Mouse (Mus musculus) left cerebral cortex, postnatal 10 days (tissue): ENCODE measurements around the gene Gm49373. TPM values are rescaled to one million over a fixed set of nuclear protein-coding genes. Genes with fewer than 3 reads are reported as not detected.

Experiments
- DNase-seq, 2 experiments: peaks; one replicate each; pipeline ENCODE4 v3.0.0; 2021 to 2022; ENCODE audit warnings: low spot score in 2 of 2, mixed read lengths in 1 of 2; ENCODE audit errors: extremely low spot score in 1 of 2
- intact Hi-C: fragments of 180-260 bp; cut with DNase I; formaldehyde crosslinking; loops from one replicate; pipeline ENCODE4 v1.15.1; 2025
- microRNA-seq: library from miRNA; unstranded; fragments of <30 nt; microRNA quantifications from one replicate; pipeline ENCODE4 v1.2.0, GENCODE M21; 2022
- total RNA-seq, 2 experiments: library from RNA; stranded (reverse); gene quantifications; 2 replicates each; pipeline ENCODE4 v1.2.3; 2021

The Gm49373 gene
- total RNA-seq, 2 experiments from 2014 or later: 1.1 TPM; not detected in 1

DNA sequence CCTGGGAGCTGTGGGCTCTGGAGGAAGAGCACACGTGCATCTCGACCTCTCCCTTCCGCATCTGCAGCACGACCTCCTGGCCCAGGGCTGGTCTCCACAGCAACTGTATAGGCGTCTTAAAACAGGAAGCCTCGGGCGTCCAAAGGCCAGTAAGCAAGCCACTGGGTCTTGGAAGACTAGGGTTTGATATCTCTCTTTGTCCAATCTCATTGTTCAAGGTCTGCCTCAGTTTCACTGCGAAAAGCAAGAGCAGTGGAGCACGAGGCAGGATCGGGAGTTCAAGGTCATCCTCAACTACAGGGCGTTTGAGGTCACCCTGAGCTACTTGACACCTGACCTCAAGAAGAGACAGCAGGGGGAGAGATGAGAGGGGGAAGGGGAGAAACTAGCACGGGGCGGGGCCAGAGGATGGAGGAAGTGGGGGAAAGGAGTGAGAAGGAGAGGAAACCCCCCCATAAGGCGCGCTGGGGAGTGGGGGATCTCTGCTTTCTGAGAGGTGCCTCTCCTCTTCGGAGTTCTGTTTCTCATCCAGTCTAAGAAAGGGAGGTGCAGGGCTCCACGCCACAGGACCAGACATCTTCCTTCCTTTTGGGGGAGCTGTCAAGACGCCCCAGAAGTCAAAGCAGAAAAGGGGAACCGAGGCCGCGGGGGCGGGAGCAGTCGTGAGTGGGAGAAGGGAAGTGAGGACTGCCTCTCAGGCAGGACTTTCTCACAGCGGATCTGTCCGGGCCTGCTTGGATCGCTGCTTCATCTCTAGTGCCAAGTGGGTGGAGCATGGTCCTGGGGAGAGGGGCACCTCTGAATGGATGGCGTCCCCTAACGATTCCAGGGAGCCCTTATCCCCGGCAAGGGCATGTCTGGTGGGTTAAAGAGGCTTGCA is 58.0 kb downstream of the Gm49373 start:
- intact Hi-C loops: no loop called here
- peak in 1 of 2 experiments; percentile 82 for DNase-seq

Small RNAs within 50 kb of the gene (microRNA-seq; reads per million reads assigned to microRNA genes)
- gene Mir1900: not detected
- gene Mir7082: 1.1 reads per million

Other genes starting within 250 kb of the Gm49373 start
- gene A230050P20Rik, start 204.5 kb downstream of the Gm49373 start, total RNA-seq: 10 to 100 TPM; 48.8 to 50.5 TPM
- 1 to 10 TPM; 8.8 to 9.7 TPM for gene Angptl6, start 193.4 kb downstream of the Gm49373 start, total RNA-seq
- 10 to 100 TPM; 27.8 to 30.0 TPM for gene Ppan, start 184.9 kb downstream of the Gm49373 start, total RNA-seq
- 100 to 1,000 TPM; 120 to 127 TPM for gene Eif3g, start 174.5 kb downstream of the Gm49373 start, total RNA-seq
- 10 to 100 TPM; 51.1 to 54.7 TPM for gene Dnmt1, start 113.2 kb downstream of the Gm49373 start, total RNA-seq
- gene S1pr2, start 96.3 kb downstream of the Gm49373 start, total RNA-seq: 1 to 10 TPM; 1.5 to 1.6 TPM
- gene Mrpl4, start 70.4 kb downstream of the Gm49373 start, total RNA-seq: 10 to 100 TPM; 53.3 to 56.0 TPM
- 1 to 10 TPM; 3.1 to 3.3 TPM for gene Icam1, start 57.1 kb downstream of the Gm49373 start, total RNA-seq
- under 1 TPM in 1 of 2 experiments, not detected in 1; 0.63 TPM for gene Icam4, start 43.7 kb downstream of the Gm49373 start, total RNA-seq
- gene Icam5, start 41.0 kb downstream of the Gm49373 start, total RNA-seq: 100 to 1,000 TPM; 204 to 220 TPM
- gene Zglp1, start 6.0 kb downstream of the Gm49373 start, total RNA-seq: under 1 TPM in 1 of 2 experiments, not detected in 1; 0.97 TPM
- gene Fdx1l, start 518 bp upstream of the Gm49373 start, total RNA-seq: 10 to 100 TPM; 48.1 to 53.0 TPM
- gene Gm38431, start 18.9 kb upstream of the Gm49373 start, total RNA-seq: 1 to 10 TPM; 2.1 to 3.2 TPM
- 10 to 100 TPM; 31.2 to 31.4 TPM for gene Raver1, start 18.9 kb upstream of the Gm49373 start, total RNA-seq
- 10 to 100 TPM; 11.2 to 13.2 TPM for gene Tyk2, start 58.1 kb upstream of the Gm49373 start, total RNA-seq
- 100 to 1,000 TPM; 127 to 129 TPM for gene Cdc37, start 76.9 kb upstream of the Gm49373 start, total RNA-seq
- 10 to 100 TPM; 65.6 to 67.5 TPM for gene Pde4a, start 92.6 kb upstream of the Gm49373 start, total RNA-seq
- 10 to 100 TPM; 47.9 to 50.8 TPM for gene Keap1, start 166.3 kb upstream of the Gm49373 start, total RNA-seq
- 1 to 10 TPM; 2.2 to 2.3 TPM for gene S1pr5, start 175.3 kb upstream of the Gm49373 start, total RNA-seq
- gene Atg4d, start 192.2 kb upstream of the Gm49373 start, total RNA-seq: 10 to 100 TPM; 29.7 to 33.9 TPM
- gene Kri1, start 214.9 kb upstream of the Gm49373 start, total RNA-seq: 10 to 100 TPM; 34.4 to 39.4 TPM
- 10 to 100 TPM; 66.6 to 73.9 TPM for gene Cdkn2d, start 218.3 kb upstream of the Gm49373 start, total RNA-seq
- 1 to 10 TPM; 1.1 to 1.9 TPM for gene Ap1m2, start 239.2 kb upstream of the Gm49373 start, total RNA-seq
- 10 to 100 TPM; 66.4 to 67.7 TPM for gene Slc44a2, start 247.6 kb upstream of the Gm49373 start, total RNA-seq